Mouse (Mus musculus): ENCODE results near the gene Zfp330. TPM values are rescaled to one million over a fixed set of nuclear protein-coding genes. Genes with fewer than 3 reads are reported as not detected.

Gene Zfp330
- 100 to 1,000 TPM in 1 of 2 experiments, 10 to 100 TPM in 1; 97.3 to 105 TPM for total RNA-seq (2023)

GRCm38 (mm10) chr8:82774093-82774422 lies at the start of gene Zfp330:
TSS of gene Zfp330 (minus strand) at chr8:82774160.

Other genes with a start within 250 kb of the Zfp330 start
- under 1 TPM in 1 of 2 experiments, not detected in 1; 0.12 TPM for gene Rnf150, start 89.2 kb upstream of the Zfp330 start, total RNA-seq (2023)